Mouse (Mus musculus): ENCODE results near the gene D130043K22Rik. TPM values are rescaled to one million over a fixed set of nuclear protein-coding genes. Genes with fewer than 3 reads are reported as not detected.

Gene D130043K22Rik
- polyA plus RNA-seq, 1 experiment from 2014 or later: 5.7 TPM

DNA sequence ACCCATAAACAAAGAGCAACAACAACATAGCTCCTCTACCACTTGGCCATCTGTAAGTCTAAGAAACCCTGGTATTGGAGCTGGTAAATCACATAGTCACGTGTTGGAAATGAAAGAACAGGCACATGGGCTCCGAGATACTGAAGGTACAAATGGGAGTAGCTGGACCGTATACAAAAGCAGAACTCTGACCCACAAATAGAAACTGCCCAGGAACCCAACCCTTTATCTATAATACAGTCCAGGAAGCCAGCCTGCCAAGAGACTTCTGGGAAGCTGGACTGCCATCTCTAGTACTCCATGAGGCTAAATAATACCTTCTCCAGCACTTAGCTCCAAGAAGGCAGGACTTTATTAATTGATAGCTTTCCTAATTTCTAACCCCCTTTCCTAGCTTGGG, 7.6 kb downstream of the D130043K22Rik start:
- no peaks in the 10 kb centered on the region for H3K27me3 ChIP-seq (replicated peaks; ENCODE audit: control insufficient read depth, insufficient read depth, low read length)
- WGBS: 89% methylated on average over 3 of the region's 3 CpGs
- H3K4me1 ChIP-seq (replicated peaks; ENCODE audit: control insufficient read depth, insufficient read depth, low read length): no peaks in the 10 kb centered on the region
- H3K9ac ChIP-seq (replicated peaks; ENCODE audit: low read depth, low read length): no peak overlapping the region
- ATAC-seq: no peak
- H3K27ac ChIP-seq (ENCODE audit: low read length): no peak overlapping the region
- H3K9me3 ChIP-seq (ENCODE audit: control insufficient read depth, low read length): no peaks in the 10 kb centered on the region
- no peak overlapping the region for H3K4me3 ChIP-seq (replicated peaks; ENCODE audit: low read length)
- H3K36me3 ChIP-seq (ENCODE audit: control insufficient read depth, insufficient read depth): no peaks in the 10 kb centered on the region
- H3K4me2 ChIP-seq (ENCODE audit: low read length): no peak overlapping the region

DNA sequence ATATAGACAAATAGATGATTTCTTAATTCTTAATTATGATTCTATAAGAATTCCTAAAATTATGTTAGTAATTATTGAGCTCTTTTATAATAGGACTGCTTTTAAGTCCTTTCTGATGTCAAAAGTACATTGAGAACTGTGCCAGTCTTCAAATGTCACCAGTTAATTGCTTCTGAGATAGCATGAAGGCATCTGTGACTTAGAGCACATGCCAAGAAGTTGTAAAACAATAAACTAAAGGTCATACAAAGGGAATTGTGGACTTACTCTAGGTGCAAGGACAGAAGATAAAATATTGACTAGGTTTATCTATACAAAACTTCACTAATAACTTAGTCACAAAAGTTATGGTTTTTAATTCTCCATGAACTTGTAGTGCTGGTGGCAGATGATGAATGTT, 14.2 kb downstream of the D130043K22Rik start:
- H3K27me3 ChIP-seq (replicated peaks; ENCODE audit: control insufficient read depth, insufficient read depth, low read length): no peaks in the 10 kb centered on the region
- no peaks in the 10 kb centered on the region for H3K9me3 ChIP-seq (ENCODE audit: control insufficient read depth, low read length)
- no peak overlapping the region for H3K27ac ChIP-seq (ENCODE audit: low read length)
- no peak overlapping the region for H3K4me3 ChIP-seq (replicated peaks; ENCODE audit: low read length)
- no peaks in the 10 kb centered on the region for H3K36me3 ChIP-seq (ENCODE audit: control insufficient read depth, insufficient read depth)
- ATAC-seq: no peak
- no peak overlapping the region for H3K9ac ChIP-seq (replicated peaks; ENCODE audit: low read depth, low read length)
- no peaks in the 10 kb centered on the region for H3K4me1 ChIP-seq (replicated peaks; ENCODE audit: control insufficient read depth, insufficient read depth, low read length)
- H3K4me2 ChIP-seq (ENCODE audit: low read length): no peak overlapping the region

DNA sequence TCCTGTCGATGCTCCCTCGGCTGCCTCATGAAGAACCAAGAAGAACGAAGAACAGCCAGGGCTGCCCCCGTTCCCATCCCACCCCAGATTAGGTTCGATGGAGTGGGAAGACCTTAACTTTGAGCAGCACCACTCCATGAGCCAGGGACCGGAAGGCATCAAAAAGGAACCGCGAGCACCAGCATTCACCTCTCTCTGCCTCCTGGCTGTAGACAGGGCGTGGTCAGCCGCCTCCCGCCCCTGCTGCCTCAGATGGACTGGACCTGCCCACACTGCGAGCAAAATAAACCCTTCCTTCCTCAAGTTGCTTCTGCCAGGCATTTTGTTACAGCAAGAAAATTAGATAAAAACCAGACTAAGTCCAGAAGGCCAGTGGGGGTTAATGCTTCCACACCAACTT, 16.1 kb downstream of the D130043K22Rik start:
- no peak for ATAC-seq
- 84% methylated on average over 12 of the region's 12 CpGs for WGBS
- no peaks in the 10 kb centered on the region for H3K27me3 ChIP-seq (replicated peaks; ENCODE audit: control insufficient read depth, insufficient read depth, low read length)

DNA sequence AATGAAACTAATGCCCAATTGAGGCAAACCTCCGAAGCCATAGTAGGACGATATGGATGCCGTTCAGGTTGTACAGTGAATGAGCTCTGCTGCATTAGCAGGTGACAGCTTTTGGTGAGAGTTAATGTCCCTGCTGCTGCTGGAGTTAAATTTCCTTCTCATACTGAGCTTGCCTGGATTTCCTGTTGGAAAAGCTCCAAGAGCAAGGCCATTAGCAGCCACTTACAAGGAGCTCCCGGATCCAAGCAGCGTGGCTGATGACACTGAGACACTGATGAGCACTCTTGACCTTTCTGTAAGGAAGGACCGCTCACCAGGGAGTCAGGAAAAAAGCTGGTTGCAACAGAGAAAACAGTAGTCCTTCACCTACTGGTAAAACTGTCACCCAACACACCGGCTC, 17.1 kb downstream of the D130043K22Rik start:
- no peaks in the 10 kb centered on the region for H3K9me3 ChIP-seq (ENCODE audit: control insufficient read depth, low read length)
- 74% methylated on average over 7 of the region's 7 CpGs for WGBS
- H3K36me3 ChIP-seq (ENCODE audit: control insufficient read depth, insufficient read depth): no peaks in the 10 kb centered on the region
- H3K4me3 ChIP-seq (replicated peaks; ENCODE audit: low read length): no peak overlapping the region
- no peak overlapping the region for H3K9ac ChIP-seq (replicated peaks; ENCODE audit: low read depth, low read length)
- ATAC-seq: no peak
- no peaks in the 10 kb centered on the region for H3K4me1 ChIP-seq (replicated peaks; ENCODE audit: control insufficient read depth, insufficient read depth, low read length)
- H3K4me2 ChIP-seq (ENCODE audit: low read length): no peak overlapping the region
- no peaks in the 10 kb centered on the region for H3K27me3 ChIP-seq (replicated peaks; ENCODE audit: control insufficient read depth, insufficient read depth, low read length)
- H3K27ac ChIP-seq (ENCODE audit: low read length): no peak overlapping the region

More for the DNA sequence above, 16.1 kb downstream of the D130043K22Rik start:
- H3K4me3 ChIP-seq (replicated peaks; ENCODE audit: low read length): no peak overlapping the region
- H3K9ac ChIP-seq (replicated peaks; ENCODE audit: low read depth, low read length): no peak overlapping the region
- H3K4me1 ChIP-seq (replicated peaks; ENCODE audit: control insufficient read depth, insufficient read depth, low read length): no peaks in the 10 kb centered on the region
- no peak overlapping the region for H3K27ac ChIP-seq (ENCODE audit: low read length)
- no peaks in the 10 kb centered on the region for H3K9me3 ChIP-seq (ENCODE audit: control insufficient read depth, low read length)
- no peak overlapping the region for H3K4me2 ChIP-seq (ENCODE audit: low read length)
- H3K36me3 ChIP-seq (ENCODE audit: control insufficient read depth, insufficient read depth): no peaks in the 10 kb centered on the region

DNA sequence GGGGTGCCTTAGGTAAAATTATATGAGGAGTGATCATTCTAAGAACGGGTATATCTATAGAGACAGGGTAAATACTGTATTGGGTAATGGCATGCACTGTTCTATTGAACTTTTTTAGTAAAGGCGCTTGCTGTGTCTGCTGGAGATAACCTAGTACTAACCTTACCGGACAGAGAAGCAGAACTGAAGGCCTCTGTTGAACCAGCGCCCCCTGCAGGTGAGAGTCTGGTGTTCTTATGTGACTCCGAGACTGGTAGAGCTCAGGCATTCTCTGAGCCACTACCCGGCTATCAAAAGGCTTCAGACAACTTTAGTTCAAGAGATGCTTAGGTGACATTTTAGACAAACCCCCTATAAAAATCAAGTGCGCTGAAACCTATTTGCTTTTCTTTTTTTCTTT, 17.6 kb downstream of the D130043K22Rik start:
- Histone ChIP-seq H3K4me2 (ENCODE audit: low read length) (no peak overlapping the region), H3K9me3 (ENCODE audit: control insufficient read depth, low read length) (no peaks in the 10 kb centered on the region), H3K27me3 (replicated peaks; ENCODE audit: control insufficient read depth, insufficient read depth, low read length) (no peaks in the 10 kb centered on the region), H3K9ac (replicated peaks; ENCODE audit: low read depth, low read length) (no peak overlapping the region), H3K27ac (ENCODE audit: low read length) (no peak overlapping the region), H3K36me3 (ENCODE audit: control insufficient read depth, insufficient read depth) (no peaks in the 10 kb centered on the region), H3K4me3 (replicated peaks; ENCODE audit: low read length) (no peak overlapping the region), H3K4me1 (replicated peaks; ENCODE audit: control insufficient read depth, insufficient read depth, low read length) (no peaks in the 10 kb centered on the region)
- no peak for ATAC-seq
- 67% methylated on average over 7 of the region's 7 CpGs for WGBS

DNA sequence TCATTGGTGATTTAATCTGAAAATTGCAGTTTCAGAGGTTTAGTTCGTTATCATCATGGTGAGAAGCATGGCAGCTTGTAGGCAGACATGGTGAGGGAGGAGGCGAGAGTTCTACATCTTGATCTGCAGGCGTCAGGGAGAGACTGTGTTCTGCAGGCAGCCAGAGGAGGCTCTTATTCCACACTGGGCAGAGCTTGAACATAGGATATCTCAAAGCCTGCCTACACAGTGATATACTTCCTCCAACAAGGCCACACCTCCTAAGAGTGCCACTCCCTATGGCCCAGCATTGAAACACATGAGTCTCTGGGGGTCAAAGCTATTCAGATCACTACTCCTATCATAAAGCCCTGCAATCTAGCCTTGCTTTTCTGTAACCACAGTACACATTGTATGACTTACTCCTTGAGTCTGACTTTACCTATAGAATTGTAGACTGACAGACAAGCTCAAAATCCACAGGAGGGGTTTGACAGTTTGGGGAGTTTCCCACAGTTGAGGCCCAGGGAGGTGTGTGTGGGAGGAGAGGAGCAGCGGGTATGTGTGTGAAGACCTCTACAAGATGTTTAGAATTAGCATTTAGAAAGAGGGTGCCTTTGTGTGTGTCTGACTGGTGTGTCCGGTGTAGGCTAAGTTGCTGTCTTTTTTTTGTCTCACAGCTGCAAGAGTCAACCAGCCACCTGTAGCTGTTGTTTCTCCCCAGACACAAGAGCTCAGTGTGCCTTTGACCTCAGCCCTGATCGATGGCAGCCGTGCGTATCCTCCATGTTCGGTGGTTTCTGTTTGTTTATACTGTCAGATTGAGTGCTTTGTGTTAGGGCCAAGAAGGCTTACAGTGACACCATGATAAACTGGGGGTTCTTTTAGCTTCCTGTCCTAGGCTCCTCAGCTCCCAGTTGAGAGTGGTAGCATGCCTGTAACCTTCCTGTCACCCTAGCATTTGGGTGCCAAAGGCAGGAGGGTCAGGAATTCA, 21.8 kb downstream of the D130043K22Rik start:
- WGBS: 86% methylated on average over 9 of the region's 9 CpGs
- Histone ChIP-seq H3K4me1 (replicated peaks; ENCODE audit: control insufficient read depth, insufficient read depth, low read length) (no peaks in the 10 kb centered on the region), H3K27ac (ENCODE audit: low read length) (no peak overlapping the region), H3K27me3 (replicated peaks; ENCODE audit: control insufficient read depth, insufficient read depth, low read length) (no peaks in the 10 kb centered on the region), H3K9me3 (ENCODE audit: control insufficient read depth, low read length) (no peaks in the 10 kb centered on the region), H3K9ac (replicated peaks; ENCODE audit: low read depth, low read length) (no peak overlapping the region), H3K4me3 (replicated peaks; ENCODE audit: low read length) (no peak overlapping the region), H3K4me2 (ENCODE audit: low read length) (no peak overlapping the region), H3K36me3 (ENCODE audit: control insufficient read depth, insufficient read depth) (no peaks in the 10 kb centered on the region)
- ATAC-seq: no peak

DNA sequence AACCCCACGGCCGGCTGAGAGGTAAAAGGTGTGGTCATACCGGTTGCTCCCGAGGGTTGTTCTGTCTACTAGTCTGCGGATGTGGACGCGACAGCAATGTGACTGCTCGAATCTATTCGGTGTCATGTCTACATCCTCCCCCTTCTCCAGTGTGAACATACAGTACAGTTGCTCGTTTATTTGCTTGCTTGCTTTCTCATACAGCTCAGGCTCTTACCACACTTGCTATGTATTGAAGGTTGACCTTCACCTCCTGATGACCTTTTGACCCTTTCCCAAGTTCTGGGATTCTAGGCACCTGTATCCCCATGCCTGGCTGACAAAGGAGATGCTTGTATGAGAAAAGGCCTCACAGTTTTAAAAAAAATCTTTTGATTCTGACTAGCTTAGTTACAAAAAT, 22.9 kb downstream of the D130043K22Rik start:
- H3K4me1 ChIP-seq (replicated peaks; ENCODE audit: control insufficient read depth, insufficient read depth, low read length): no peaks in the 10 kb centered on the region
- ATAC-seq: no peak
- no peak overlapping the region for H3K27ac ChIP-seq (ENCODE audit: low read length)
- no peak overlapping the region for H3K4me3 ChIP-seq (replicated peaks; ENCODE audit: low read length)
- 93% methylated on average over 10 of the region's 10 CpGs for WGBS
- no peaks in the 10 kb centered on the region for H3K36me3 ChIP-seq (ENCODE audit: control insufficient read depth, insufficient read depth)
- no peak overlapping the region for H3K9ac ChIP-seq (replicated peaks; ENCODE audit: low read depth, low read length)
- no peak overlapping the region for H3K4me2 ChIP-seq (ENCODE audit: low read length)
- no peaks in the 10 kb centered on the region for H3K27me3 ChIP-seq (replicated peaks; ENCODE audit: control insufficient read depth, insufficient read depth, low read length)
- no peaks in the 10 kb centered on the region for H3K9me3 ChIP-seq (ENCODE audit: control insufficient read depth, low read length)

DNA sequence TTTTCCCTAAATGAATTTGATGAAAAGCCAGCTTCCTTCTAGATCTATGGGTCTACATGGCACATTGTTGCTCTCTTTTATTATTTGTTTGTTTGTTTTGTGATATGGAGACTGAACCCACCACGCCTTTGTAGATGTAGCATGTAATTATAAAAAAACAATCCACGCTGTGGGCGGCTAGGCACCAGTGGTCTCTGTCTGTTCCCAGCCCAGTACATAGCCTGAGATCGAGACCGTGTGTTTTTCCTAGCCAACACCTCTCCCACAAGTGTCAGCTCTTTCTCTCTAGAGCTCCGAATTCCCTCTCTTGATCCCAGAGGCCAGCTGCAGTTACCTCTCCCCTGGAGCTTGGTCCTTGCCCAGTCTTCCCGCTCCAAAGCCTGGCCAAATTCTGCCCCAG, 23.3 kb downstream of the D130043K22Rik start:
- Histone ChIP-seq H3K9me3 (ENCODE audit: control insufficient read depth, low read length) (no peaks in the 10 kb centered on the region), H3K27ac (ENCODE audit: low read length) (no peak overlapping the region), H3K4me3 (replicated peaks; ENCODE audit: low read length) (no peak overlapping the region), H3K4me2 (ENCODE audit: low read length) (no peak overlapping the region), H3K27me3 (replicated peaks; ENCODE audit: control insufficient read depth, insufficient read depth, low read length) (no peaks in the 10 kb centered on the region), H3K4me1 (replicated peaks; ENCODE audit: control insufficient read depth, insufficient read depth, low read length) (no peaks in the 10 kb centered on the region), H3K36me3 (ENCODE audit: control insufficient read depth, insufficient read depth) (no peaks in the 10 kb centered on the region), H3K9ac (replicated peaks; ENCODE audit: low read depth, low read length) (no peak overlapping the region)
- 93% methylated on average over 7 of the region's 7 CpGs for WGBS
- ATAC-seq: no peak

DNA sequence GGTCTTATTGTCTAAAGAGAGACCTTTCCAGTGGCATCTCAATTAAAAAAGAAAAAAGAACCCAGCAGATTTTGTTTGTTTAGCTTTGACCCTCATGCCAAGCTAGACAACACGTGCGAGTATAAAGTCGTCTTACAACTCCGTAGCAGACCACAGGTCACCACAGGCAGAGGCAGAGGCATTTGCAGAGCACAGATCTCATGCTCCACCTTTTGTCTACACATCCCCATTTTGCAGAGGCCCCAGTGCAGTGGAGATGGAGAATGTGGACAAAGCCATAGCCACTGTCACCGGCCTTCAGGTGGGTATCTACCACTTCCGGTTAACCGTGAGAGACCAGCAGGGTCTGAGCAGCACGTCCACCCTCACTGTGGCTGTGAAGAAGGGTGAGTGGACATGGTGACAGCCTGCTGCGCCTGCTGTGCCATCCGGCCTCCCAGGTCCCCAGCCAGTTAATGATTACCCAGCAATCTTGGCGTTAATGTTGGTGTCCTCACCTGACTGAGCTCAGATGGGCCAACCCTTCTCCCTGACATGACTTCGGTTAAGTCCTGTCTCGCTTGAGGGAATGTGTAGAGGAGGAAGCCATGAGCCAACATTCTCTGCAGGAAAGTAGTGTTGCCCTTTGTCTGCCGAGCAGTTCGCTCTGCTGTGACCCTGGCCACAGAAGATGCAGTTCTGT, 34.6 kb downstream of the D130043K22Rik start:
- Histone ChIP-seq H3K4me1 (replicated peaks; ENCODE audit: control insufficient read depth, insufficient read depth, low read length) (no peaks in the 10 kb centered on the region), H3K9ac (replicated peaks; ENCODE audit: low read depth, low read length) (no peak overlapping the region), H3K4me3 (replicated peaks; ENCODE audit: low read length) (no peak overlapping the region), H3K9me3 (ENCODE audit: control insufficient read depth, low read length) (no peaks in the 10 kb centered on the region; the same call in 1 of the 2 replicates), H3K27ac (ENCODE audit: low read length) (no peak overlapping the region), H3K36me3 (ENCODE audit: control insufficient read depth, insufficient read depth) (no peaks in the 10 kb centered on the region), H3K4me2 (ENCODE audit: low read length) (no peak overlapping the region), H3K27me3 (replicated peaks; ENCODE audit: control insufficient read depth, insufficient read depth, low read length) (no peaks in the 10 kb centered on the region)
- no peak for ATAC-seq
- WGBS: 94% methylated on average over 15 of the region's 15 CpGs

Data from forebrain, embryonic 16.5 days (tissue).